Mouse (Mus musculus) thymus, postnatal 14 days (tissue): Measurements from ENCODE around the gene Psmd12.
"Not testable (repeated sequence)": the region's sequence is repeated elsewhere in the genome, so short reads cannot be mapped to it uniquely, and the experiment has no call there.

Experiments used
- DNase-seq: peaks from one replicate; pipeline ENCODE4 v3.0.0; 2021

The Psmd12 gene

GRCm38 (mm10) chr11:107463251-107463681 is 16.0 kb upstream of the Psmd12 start:
- no peak for DNase-seq

- DNase-seq, result peak; percentile 55
Measured at GRCm38 (mm10) chr11:107464141-107464540, 15.1 kb upstream of the Psmd12 start.

- no peak for DNase-seq
Measured at GRCm38 (mm10) chr11:107465041-107465440, 14.2 kb upstream of the Psmd12 start.

GRCm38 (mm10) chr11:107465969-107466368 is 13.3 kb upstream of the Psmd12 start:
- DNase-seq, result no peak

GRCm38 (mm10) chr11:107466611-107467391 is 12.5 kb upstream of the Psmd12 start:
- DNase-seq, result no peak

- no peak for DNase-seq
Measured at GRCm38 (mm10) chr11:107468252-107469030, 10.8 kb upstream of the Psmd12 start.

- DNase-seq, result peak; percentile 84
Measured at GRCm38 (mm10) chr11:107469031-107469522, 10.2 kb upstream of the Psmd12 start.

- peak; percentile 77 for DNase-seq
Measured at GRCm38 (mm10) chr11:107469523-107470371, 9.5 kb upstream of the Psmd12 start.

- DNase-seq, result peak; percentile 92
Measured at GRCm38 (mm10) chr11:107470521-107471041, 8.7 kb upstream of the Psmd12 start, which contains the start of gene Pitpnc1. Pitpnc1 (minus strand) TSS chr11:107470699.

- peak; percentile 48 for DNase-seq
Measured at GRCm38 (mm10) chr11:107471071-107471720, 8.1 kb upstream of the Psmd12 start.

GRCm38 (mm10) chr11:107472304-107472703 is 7.0 kb upstream of the Psmd12 start:
- DNase-seq, result no peak

- peak; percentile 64 for DNase-seq
Measured at GRCm38 (mm10) chr11:107473137-107473820, 6.0 kb upstream of the Psmd12 start.

GRCm38 (mm10) chr11:107479862-107480203 is 549 bp downstream of the Psmd12 start:
- DNase-seq, result no peak

GRCm38 (mm10) chr11:107484341-107484740 is 5.1 kb downstream of the Psmd12 start:
- DNase-seq, result no peak

GRCm38 (mm10) chr11:107502801-107503200 is 23.5 kb downstream of the Psmd12 start:
- DNase-seq, result no peak

GRCm38 (mm10) chr11:107504364-107504763 is 25.1 kb downstream of the Psmd12 start:
- DNase-seq, result not testable (repeated sequence)

- DNase-seq, result peak; percentile 58
Measured at GRCm38 (mm10) chr11:107506260-107506659, 27.0 kb downstream of the Psmd12 start.

- peak; percentile 44 for DNase-seq
Measured at GRCm38 (mm10) chr11:107509631-107510338, 30.5 kb downstream of the Psmd12 start.

- DNase-seq, result peak; percentile 31
Measured at GRCm38 (mm10) chr11:107510362-107511269, 31.3 kb downstream of the Psmd12 start.

GRCm38 (mm10) chr11:107511954-107512353 is 32.7 kb downstream of the Psmd12 start:
- DNase-seq, result peak; percentile 77
